Mouse (Mus musculus) hindbrain, embryonic 11.5 days (tissue): ENCODE data around the gene Gm17689. TPM values are rescaled to one million over a fixed set of nuclear protein-coding genes. Genes with fewer than 3 reads are reported as not detected.

Experiments used
- ATAC-seq: fragments of 200-750 bp; cut with Nextera tagmentation; 2 replicates; pipeline ENCODE4 v1.8.0; 2017; ENCODE audit warnings: mild to moderate bottlenecking, moderate TSS enrichment, moderate library complexity; ENCODE audit not compliant: low FRiP score
- DNase-seq: peaks from one replicate; pipeline ENCODE4 v3.0.0-alpha.2; 2015; ENCODE audit warnings: low spot score
- H3K27ac ChIP-seq: fragments of 300-500 bp; sonication (generic); 2 replicates; pipeline ENCODE4 v1.5.1; 2014; ENCODE audit warnings: mild to moderate bottlenecking, low read depth, low read length
- H3K27me3 ChIP-seq: fragments of 300-500 bp; sonication (generic); 2 replicates; pipeline ENCODE4 v1.6.1; 2014; ENCODE audit warnings: mild to moderate bottlenecking, low read length, moderate library complexity, mixed read lengths; ENCODE audit not compliant: control insufficient read depth, insufficient read depth
- H3K36me3 ChIP-seq: fragments of 300-500 bp; sonication (generic); 2 replicates; pipeline ENCODE4 v1.6.1; 2014; ENCODE audit warnings: mild to moderate bottlenecking, low read length, moderate library complexity, mixed read lengths; ENCODE audit not compliant: control insufficient read depth, insufficient read depth
- H3K4me1 ChIP-seq: fragments of 300-500 bp; sonication (generic); replicated peaks from 2 replicates; pipeline ENCODE4 v1.6.1; 2014; ENCODE audit warnings: low read length, mixed read lengths; ENCODE audit not compliant: control insufficient read depth, insufficient read depth
- H3K4me2 ChIP-seq: fragments of 300-500 bp; sonication (generic); replicated peaks from 2 replicates; pipeline ENCODE4 v1.6.1; 2014; ENCODE audit warnings: mild to moderate bottlenecking, low read depth, low read length
- H3K4me3 ChIP-seq: fragments of 300-500 bp; sonication (generic); 2 replicates; pipeline ENCODE4 v1.5.1; 2014; ENCODE audit warnings: low read depth, low read length
- H3K9ac ChIP-seq: fragments of 300-500 bp; sonication (generic); 2 replicates; pipeline ENCODE4 v1.6.1; 2014; ENCODE audit warnings: low read depth, low read length
- H3K9me3 ChIP-seq: fragments of 300-500 bp; sonication (generic); 2 replicates; pipeline ENCODE4 v1.6.1; 2016; ENCODE audit warnings: low read length; ENCODE audit not compliant: control insufficient read depth
- WGBS: fragments of 180-500 bp; shearing (Covaris S2); extraction: QIAGEN DNeasy Blood & Tissue Kit; methylation state at CpG from one replicate; pipeline ENCODE4 v1.1.7; 2014; 5-methylcytosine and 5-hydroxymethylcytosine counted together
- polyA plus RNA-seq: library from polyadenylated mRNA; unstranded; fragments of >200 nt; fragmentation: Nextera tagmentation; extraction: Ambion mirVana; gene quantifications from 2 replicates; pipeline ENCODE4 v1.2.1, GENCODE M21; 2014

Gene Gm17689
- polyA plus RNA-seq = not detected in 2 replicates

GRCm38 (mm10) chr9:36582535-36582934, at the start of gene Gm17689:
Gene Gm17689, minus strand, starts transcription at chr9:36582635.
- H3K4me3 ChIP-seq = no peak within 1 kb of the TSS
- no peaks in the 10 kb centered on the region for H3K4me1 ChIP-seq
- H3K27me3 ChIP-seq = no peaks in the 10 kb centered on the region
- H3K9me3 ChIP-seq = no peaks in the 10 kb centered on the region
- no peak within 1 kb of the TSS for H3K9ac ChIP-seq
- H3K27ac ChIP-seq = no peak within 1 kb of the TSS
- 75% methylated on average over 1 of the region's 1 CpGs for WGBS
- ATAC-seq = no peak
- no peaks in the 10 kb centered on the region for H3K36me3 ChIP-seq
- DNase-seq = no peak
- H3K4me2 ChIP-seq = no peak within 1 kb of the TSS

- Histone ChIP-seq H3K27ac (no peak within 1 kb of the TSS), H3K36me3 (no peaks in the 10 kb centered on the region), H3K9me3 (no peaks in the 10 kb centered on the region), H3K4me1 (no peaks in the 10 kb centered on the region), H3K4me2 (no peak within 1 kb of the TSS), H3K4me3 (no peak within 1 kb of the TSS), H3K27me3 (no peaks in the 10 kb centered on the region), H3K9ac (no peak within 1 kb of the TSS)
- ATAC-seq = no peak
- WGBS = 94% methylated on average over 2 of the region's 2 CpGs
- DNase-seq = no peak
These were observed 40.6 kb downstream of the Gm17689 start, which contains the start of gene Gm5615 for GRCm38 (mm10) chr9:36541863-36542262. Gene Gm5615, minus strand, starts transcription at chr9:36541963.

Other genes with a start within 250 kb of the Gm17689 start
- not detected in 2 replicates for gene Gm7257, start 150.8 kb downstream of the Gm17689 start, polyA plus RNA-seq
- gene Gm9513, start 107.0 kb downstream of the Gm17689 start, polyA plus RNA-seq = not detected in 2 replicates
- not detected in 2 replicates for gene Gm5615, start 40.7 kb downstream of the Gm17689 start, polyA plus RNA-seq
- not detected in 2 replicates for gene A630095E13Rik, start 60.7 kb upstream of the Gm17689 start, polyA plus RNA-seq
- gene Acrv1, start 110.6 kb upstream of the Gm17689 start, polyA plus RNA-seq = not detected in 2 replicates
- gene Chek1, start 144.4 kb upstream of the Gm17689 start, polyA plus RNA-seq = 40.4 and 46.2 TPM in 2 replicates
- gene Stt3a, start 185.0 kb upstream of the Gm17689 start, polyA plus RNA-seq = 140 and 166 TPM in 2 replicates
- gene Ei24, start 214.8 kb upstream of the Gm17689 start, polyA plus RNA-seq = 61.7 and 68.7 TPM in 2 replicates
- 343 and 384 TPM in 2 replicates for gene Fez1, start 239.2 kb upstream of the Gm17689 start, polyA plus RNA-seq